Mouse (Mus musculus) forebrain, postnatal 0 days (tissue): ENCODE data around the gene Gpr171. TPM values are rescaled to one million over a fixed set of nuclear protein-coding genes. Genes with fewer than 3 reads are reported as not detected.
"Not testable (repeated sequence)": the region's sequence is repeated elsewhere in the genome, so short reads cannot be mapped to it uniquely, and the experiment has no call there.

ENCODE experiments used
- ATAC-seq: fragments of 200-750 bp; cut with Nextera tagmentation; 2 replicates; pipeline ENCODE4 v1.8.0; 2017; ENCODE audit warnings: mild to moderate bottlenecking, moderate library complexity
- DNase-seq: peaks from one replicate; pipeline ENCODE4 v3.0.0-alpha.2; 2015
- H3K27ac ChIP-seq: fragments of 300-500 bp; sonication (generic); 2 replicates; pipeline ENCODE4 v1.5.1; 2014; ENCODE audit warnings: low read depth, mild to moderate bottlenecking, antibody characterized with exemption, low read length, moderate library complexity, mixed read lengths
- H3K27me3 ChIP-seq: fragments of 300-500 bp; sonication (generic); 2 replicates; pipeline ENCODE4 v1.6.1; 2014; ENCODE audit warnings: mild to moderate bottlenecking, low read length, mixed read lengths; ENCODE audit not compliant: insufficient read depth
- H3K36me3 ChIP-seq: fragments of 300-500 bp; sonication (generic); 2 replicates; pipeline ENCODE4 v1.6.1; 2014; ENCODE audit warnings: mild to moderate bottlenecking, moderate library complexity; ENCODE audit not compliant: insufficient read depth
- H3K4me1 ChIP-seq: fragments of 300-500 bp; sonication (generic); 2 replicates; pipeline ENCODE4 v1.6.1; 2014; ENCODE audit warnings: antibody characterized with exemption; ENCODE audit not compliant: insufficient read depth
- H3K4me2 ChIP-seq: fragments of 300-500 bp; sonication (generic); 2 replicates; pipeline ENCODE4 v1.6.1; 2014; ENCODE audit warnings: low read depth, mild to moderate bottlenecking, moderate library complexity
- H3K4me3 ChIP-seq: fragments of 300-500 bp; sonication (generic); 2 replicates; pipeline ENCODE4 v1.5.1; 2014; ENCODE audit warnings: low read depth, low read length, mixed read lengths
- H3K9ac ChIP-seq: fragments of 300-500 bp; sonication (generic); 2 replicates; pipeline ENCODE4 v1.6.1; 2014; ENCODE audit warnings: mild to moderate bottlenecking
- H3K9me3 ChIP-seq: fragments of 300-500 bp; sonication (generic); 2 replicates; pipeline ENCODE4 v1.6.1; 2016; ENCODE audit warnings: low read length
- CTCF ChIP-seq: sonication (generic); IDR thresholded peaks from 2 replicates; pipeline ENCODE4 v1.5.1; 2016; ENCODE audit warnings: antibody characterized with exemption, control low read depth, low read depth
- WGBS: fragments of 180-500 bp; shearing (Covaris S2); extraction: QIAGEN DNeasy Blood & Tissue Kit; methylation state at CpG from one replicate; pipeline ENCODE4 v1.1.7; 2014; 5-methylcytosine and 5-hydroxymethylcytosine counted together
- polyA plus RNA-seq: library from polyadenylated mRNA; unstranded; fragments of >200 nt; fragmentation: Nextera tagmentation; extraction: Ambion mirVana; gene quantifications from 2 replicates; pipeline ENCODE4 v1.2.1, GENCODE M21; 2015
- total RNA-seq: library from RNA; depleted of rRNA; stranded (reverse); fragments of >200 nt; gene quantifications from 2 replicates; pipeline ENCODE4 v1.2.3, GENCODE M21; 2014

The Gpr171 gene
- total and polyA plus RNA-seq, 2 experiments from 2014 or later = 0.24 TPM; not detected in 1

DNA sequence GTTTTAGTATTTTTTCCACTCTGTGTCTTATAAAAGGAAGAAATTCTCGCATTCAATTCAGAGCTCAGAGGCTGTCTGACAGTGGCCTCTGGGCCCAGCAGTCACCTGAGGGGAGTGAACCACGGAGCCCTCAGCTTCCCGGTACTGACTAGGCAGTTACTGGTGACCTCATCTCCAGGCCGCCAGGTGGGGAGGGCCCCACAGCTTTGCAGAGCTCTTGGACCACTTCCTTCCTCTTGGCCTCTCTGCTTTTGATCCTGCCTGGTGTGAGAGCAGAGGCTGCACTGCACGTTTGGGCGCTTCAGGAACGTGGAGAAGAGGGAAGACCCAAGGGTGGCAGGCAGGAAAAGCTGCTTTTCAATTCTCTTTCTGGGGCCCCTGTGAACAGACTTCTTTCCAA is 20.7 kb downstream of the Gpr171 start:
- 35% methylated on average over 7 of the region's 7 CpGs for WGBS
- Histone ChIP-seq H3K27ac (no peak overlapping the region), H3K9ac (no peak overlapping the region), H3K27me3 (no peaks in the 10 kb centered on the region), H3K4me1 (no peaks in the 10 kb centered on the region), H3K4me2 (no peak overlapping the region), H3K36me3 (no peaks in the 10 kb centered on the region), H3K4me3 (no peak overlapping the region), H3K9me3 (no peaks in the 10 kb centered on the region)
- no peak for TF ChIP-seq CTCF
- no peak for DNase-seq
- no peak for ATAC-seq

DNA sequence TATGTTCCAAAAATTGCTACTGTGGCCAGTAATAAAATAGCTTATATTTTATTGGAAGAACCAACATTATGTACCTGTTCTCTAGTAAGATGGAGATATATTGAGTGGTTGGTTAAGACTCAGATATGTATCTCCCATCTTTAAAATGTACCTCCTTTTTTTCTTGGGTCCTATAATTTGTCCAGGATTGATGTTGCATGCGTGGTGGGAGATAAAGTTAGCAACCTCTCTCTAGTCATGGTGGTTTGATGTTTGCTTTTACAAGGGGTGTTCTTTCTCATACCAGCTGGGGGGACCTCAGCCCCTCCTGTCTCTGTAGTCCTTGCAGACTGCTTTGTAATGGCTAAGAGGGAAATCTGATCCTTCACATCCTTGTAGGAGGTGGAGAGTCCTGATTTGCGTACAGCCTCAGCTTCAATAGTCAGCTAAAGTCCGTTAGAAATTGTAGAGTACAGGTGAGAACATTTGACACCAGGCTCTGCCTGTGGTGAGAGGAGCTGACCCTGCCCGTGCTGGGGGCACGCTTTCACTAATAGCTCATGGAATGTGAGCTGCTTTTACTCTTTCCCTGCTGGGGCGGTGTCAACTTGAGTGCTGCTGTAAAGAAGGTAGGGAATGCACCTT is 21.2 kb downstream of the Gpr171 start:
- Histone ChIP-seq H3K9ac (no peak overlapping the region), H3K4me2 (no peak overlapping the region), H3K4me3 (no peak overlapping the region), H3K4me1 (no peaks in the 10 kb centered on the region), H3K27me3 (no peaks in the 10 kb centered on the region), H3K9me3 (no peaks in the 10 kb centered on the region), H3K36me3 (no peaks in the 10 kb centered on the region), H3K27ac (no peak overlapping the region)
- WGBS = 30% methylated on average over 6 of the region's 6 CpGs
- no peak for DNase-seq
- no peak for TF ChIP-seq CTCF
- ATAC-seq = no peak

DNA sequence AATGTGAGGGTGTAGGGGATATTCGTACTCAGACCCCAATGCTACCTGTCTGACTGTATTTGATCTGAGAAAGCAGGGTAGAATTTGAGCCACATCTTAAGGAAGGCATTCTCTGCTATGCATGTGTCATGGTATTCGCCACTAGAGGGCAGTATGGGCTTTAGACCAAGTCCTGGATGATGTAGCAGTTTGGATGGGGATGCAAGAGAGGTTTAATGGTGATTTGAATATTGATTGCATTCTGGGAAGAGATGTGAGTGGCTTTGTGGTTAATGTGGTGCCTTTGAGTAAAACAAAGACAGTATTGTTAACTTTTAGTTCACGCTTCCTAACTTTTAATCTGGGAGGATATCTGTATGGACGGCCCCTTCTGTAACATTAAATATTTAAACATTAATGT is 22.3 kb downstream of the Gpr171 start:
- no peaks in the 10 kb centered on the region for H3K36me3 ChIP-seq
- H3K4me1 ChIP-seq = no peaks in the 10 kb centered on the region
- peak; percentile 65 for TF ChIP-seq CTCF
- H3K27ac ChIP-seq = no peak overlapping the region
- DNase-seq = peak; percentile 39
- H3K9ac ChIP-seq = no peak overlapping the region
- H3K4me2 ChIP-seq = no peak overlapping the region
- H3K9me3 ChIP-seq = no peaks in the 10 kb centered on the region
- ATAC-seq = 0 out of 2 replicates have a peak, but pooled peaks have one; percentile 47
- no peaks in the 10 kb centered on the region for H3K27me3 ChIP-seq
- H3K4me3 ChIP-seq = no peak overlapping the region
- WGBS = 36% methylated on average over 4 of the region's 4 CpGs

- H3K36me3 ChIP-seq = peaks cover 1% of the 10 kb centered on the region; the same call in 1 of the 2 replicates
- WGBS = 85% methylated on average over 11 of the region's 11 CpGs
- no peaks in the 10 kb centered on the region for H3K9me3 ChIP-seq
- H3K4me3 ChIP-seq = no peak overlapping the region
- TF ChIP-seq CTCF = no peak
- H3K4me2 ChIP-seq = no peak overlapping the region
- no peaks in the 10 kb centered on the region for H3K4me1 ChIP-seq
- no peaks in the 10 kb centered on the region for H3K27me3 ChIP-seq
- DNase-seq (no peak), ATAC-seq (no peak)
- no peak overlapping the region for H3K9ac ChIP-seq
- H3K27ac ChIP-seq = no peak overlapping the region
These were observed 23.0 kb downstream of the Gpr171 start for GRCm38 (mm10) chr3:59078585-59078984.

DNA sequence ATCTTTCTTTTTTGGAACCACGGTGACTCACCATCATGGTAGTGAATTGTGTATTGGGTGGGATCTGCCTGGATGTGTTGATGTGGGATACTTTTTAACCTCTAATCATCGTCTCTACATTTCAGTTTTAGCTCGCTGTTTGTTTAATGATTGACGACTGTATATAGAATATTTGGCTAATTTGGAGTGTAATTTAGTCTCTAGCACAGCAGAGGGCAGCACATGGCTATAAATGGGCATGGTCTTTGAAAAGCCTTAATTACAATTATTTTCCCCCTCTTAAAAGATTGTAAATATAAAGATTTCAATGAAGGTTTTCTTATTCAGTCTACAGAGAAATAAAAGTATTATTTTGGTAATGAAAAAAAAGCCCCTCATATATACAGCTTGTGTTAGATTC is 24.3 kb downstream of the Gpr171 start:
- no peak overlapping the region for H3K4me2 ChIP-seq
- no peak overlapping the region for H3K27ac ChIP-seq
- H3K27me3 ChIP-seq = no peaks in the 10 kb centered on the region
- no peak overlapping the region for H3K4me3 ChIP-seq
- TF ChIP-seq CTCF = peak; percentile 64
- WGBS = 57% methylated on average over 4 of the region's 4 CpGs
- H3K9me3 ChIP-seq = no peaks in the 10 kb centered on the region
- H3K4me1 ChIP-seq = no peaks in the 10 kb centered on the region
- ATAC-seq (peak; percentile 25; the same call in 1 of the 2 replicates), DNase-seq (peak; percentile 53)
- peaks cover 4% of the 10 kb centered on the region; the same call in 1 of the 2 replicates for H3K36me3 ChIP-seq
- no peak overlapping the region for H3K9ac ChIP-seq

GRCm38 (mm10) chr3:59069071-59069470 is 32.5 kb downstream of the Gpr171 start:
- not testable (repeated sequence) for H3K9me3 ChIP-seq, H3K27me3 ChIP-seq, ATAC-seq, H3K36me3 ChIP-seq, H3K27ac ChIP-seq, DNase-seq, H3K4me3 ChIP-seq, H3K4me1 ChIP-seq, H3K4me2 ChIP-seq, H3K9ac ChIP-seq
- 89% methylated on average over 1 of the region's 1 CpGs for WGBS

GRCm38 (mm10) chr3:59066558-59067294 is 34.9 kb downstream of the Gpr171 start:
- DNase-seq (peak; percentile 2), ATAC-seq (0 out of 2 replicates have a peak, but pooled peaks have one; percentile 32)
- Histone ChIP-seq H3K27me3 (no peaks in the 10 kb centered on the region), H3K9ac (no peak overlapping the region), H3K4me3 (no peak overlapping the region), H3K4me1 (no peaks in the 10 kb centered on the region), H3K36me3 (no peaks in the 10 kb centered on the region), H3K4me2 (no peak overlapping the region), H3K9me3 (no peaks in the 10 kb centered on the region), H3K27ac (no peak overlapping the region)
- 69% methylated on average over 8 of the region's 8 CpGs for WGBS
- no peak for TF ChIP-seq CTCF
